Mouse (Mus musculus) forebrain, embryonic 13.5 days (tissue): ENCODE measurements around the gene Ptms. TPM values are rescaled to one million over a fixed set of nuclear protein-coding genes. Genes with fewer than 3 reads are reported as not detected.

ENCODE experiments used
- ATAC-seq: fragments of 200-750 bp; cut with Nextera tagmentation; 2 replicates; pipeline ENCODE4 v1.8.0; 2017
- H3K27ac ChIP-seq: fragments of 300-500 bp; sonication (generic); 2 replicates; pipeline ENCODE4 v1.5.1; 2015; ENCODE audit warnings: inconsistent platforms, mild to moderate bottlenecking, moderate library complexity
- H3K27me3 ChIP-seq: fragments of 300-500 bp; sonication (generic); 2 replicates; pipeline ENCODE4 v1.6.1; 2015; ENCODE audit warnings: mild to moderate bottlenecking, inconsistent platforms
- H3K36me3 ChIP-seq: fragments of 300-500 bp; sonication (generic); 2 replicates; pipeline ENCODE4 v1.6.1; 2015; ENCODE audit warnings: mild to moderate bottlenecking, inconsistent platforms; ENCODE audit not compliant: poor library complexity, severe bottlenecking
- H3K4me1 ChIP-seq: fragments of 300-500 bp; sonication (generic); 2 replicates; pipeline ENCODE4 v1.6.1; 2015; ENCODE audit warnings: inconsistent platforms
- H3K4me2 ChIP-seq: fragments of 300-500 bp; sonication (generic); 2 replicates; pipeline ENCODE4 v1.6.1; 2015; ENCODE audit warnings: inconsistent platforms, mild to moderate bottlenecking, moderate library complexity
- H3K4me3 ChIP-seq: fragments of 300-500 bp; sonication (generic); 2 replicates; pipeline ENCODE4 v1.5.1; 2015; ENCODE audit warnings: mild to moderate bottlenecking, inconsistent platforms
- H3K9ac ChIP-seq: fragments of 300-500 bp; sonication (generic); 2 replicates; pipeline ENCODE4 v1.6.1; 2015; ENCODE audit warnings: mild to moderate bottlenecking, inconsistent platforms
- H3K9me3 ChIP-seq: fragments of 300-500 bp; sonication (generic); replicated peaks from 2 replicates; pipeline ENCODE4 v1.6.1; 2016; ENCODE audit warnings: inconsistent platforms
- WGBS: fragments of 180-500 bp; shearing (Covaris S2); methylation state at CpG from one replicate; pipeline ENCODE4 v1.1.7; 2015; 5-methylcytosine and 5-hydroxymethylcytosine counted together
- polyA plus RNA-seq: library from polyadenylated mRNA; unstranded; fragments of >200 nt; fragmentation: Nextera tagmentation; extraction: Ambion mirVana; gene quantifications from 2 replicates; pipeline ENCODE4 v1.2.1, GENCODE M21; 2015

The Ptms gene
- polyA plus RNA-seq, 1 experiment from 2014 or later: 626 TPM

DNA sequence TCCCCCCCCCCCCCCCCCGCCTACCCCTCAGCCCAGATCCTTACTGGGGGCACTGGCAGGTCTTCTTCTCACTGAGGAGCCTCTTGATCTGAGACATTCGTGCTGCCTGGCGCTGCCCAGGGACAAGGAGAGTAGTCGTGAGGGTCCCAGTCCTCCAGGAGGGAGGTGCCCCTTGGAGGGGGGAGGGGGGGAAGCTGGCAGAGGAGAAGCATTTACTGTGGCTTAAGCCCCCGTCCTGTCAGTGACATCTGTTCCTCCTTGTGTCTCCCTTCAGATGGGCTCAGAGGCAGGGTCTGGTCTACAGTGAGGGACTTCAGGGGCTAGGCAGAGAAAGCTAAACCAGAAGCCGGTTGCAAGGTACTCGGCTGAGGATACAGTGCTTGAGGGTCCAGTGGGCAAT, 53.3 kb downstream of the Ptms start:
- H3K27me3 ChIP-seq: no peaks in the 10 kb centered on the region
- ATAC-seq: no peak
- no peaks in the 10 kb centered on the region for H3K36me3 ChIP-seq
- no peak overlapping the region for H3K4me3 ChIP-seq
- H3K9me3 ChIP-seq: no peaks in the 10 kb centered on the region
- no peak overlapping the region for H3K9ac ChIP-seq
- H3K4me2 ChIP-seq: no peak overlapping the region
- H3K27ac ChIP-seq: no peak overlapping the region
- 58% methylated on average over 6 of the region's 7 CpGs for WGBS
- H3K4me1 ChIP-seq: peaks cover 33% of the 10 kb centered on the region

DNA sequence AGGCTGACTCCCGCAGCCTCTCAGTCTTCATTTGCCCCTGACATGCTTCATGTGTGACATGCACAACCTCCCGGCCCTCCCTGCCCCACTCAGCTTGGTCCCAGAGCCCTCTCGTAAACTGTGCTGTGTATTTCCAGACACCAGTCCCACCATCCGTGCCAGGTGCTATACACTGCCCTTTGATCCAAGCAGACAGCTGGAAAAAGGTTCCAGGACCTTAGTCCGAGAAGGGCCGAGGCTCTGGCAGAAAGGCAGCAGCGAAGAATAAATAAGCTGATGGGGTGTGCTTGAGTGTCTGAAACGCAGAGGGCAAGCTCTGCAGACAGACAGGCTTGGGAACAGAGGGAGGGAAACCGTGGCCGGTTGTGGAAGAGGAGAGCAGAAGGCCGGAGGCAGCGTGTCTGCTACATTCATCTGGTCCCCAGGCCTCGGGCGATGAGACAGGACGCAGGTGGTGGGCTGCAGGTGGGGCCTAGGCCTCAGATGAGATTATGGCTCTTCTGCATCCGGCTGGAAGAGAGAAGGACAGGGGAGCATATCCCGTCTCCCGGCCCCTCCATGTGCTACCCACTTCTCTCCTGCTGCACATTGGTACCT, 54.0 kb downstream of the Ptms start:
- Histone ChIP-seq H3K9me3 (no peaks in the 10 kb centered on the region), H3K27me3 (no peaks in the 10 kb centered on the region), H3K4me2 (no peak overlapping the region), H3K36me3 (peaks cover 4% of the 10 kb centered on the region; the same call in 1 of the 2 replicates), H3K4me1 (peaks cover 40% of the 10 kb centered on the region), H3K4me3 (no peak overlapping the region), H3K9ac (no peak overlapping the region), H3K27ac (no peak overlapping the region)
- ATAC-seq: no peak
- 66% methylated on average over 18 of the region's 18 CpGs for WGBS

Other genes starting within 250 kb of the Ptms start
- gene Emg1, start 207.9 kb downstream of the Ptms start, polyA plus RNA-seq: 194 and 209 TPM in 2 replicates
- gene Phb2, start 207.8 kb downstream of the Ptms start, polyA plus RNA-seq: 289 and 292 TPM in 2 replicates
- 2.5 and 3.8 TPM in 2 replicates for gene Ptpn6, start 181.4 kb downstream of the Ptms start, polyA plus RNA-seq
- 675 and 699 TPM in 2 replicates for gene Grcc10, start 178.7 kb downstream of the Ptms start, polyA plus RNA-seq
- gene Gm45234, start 164.1 kb downstream of the Ptms start, polyA plus RNA-seq: not detected in 2 replicates
- 17.7 and 19.8 TPM in 2 replicates for gene Atn1, start 163.6 kb downstream of the Ptms start, polyA plus RNA-seq
- gene Eno2, start 150.4 kb downstream of the Ptms start, polyA plus RNA-seq: 15.4 and 19.4 TPM in 2 replicates
- 3.6 and 5.9 TPM in 2 replicates for gene Lrrc23, start 140.4 kb downstream of the Ptms start, polyA plus RNA-seq
- 5.1 and 5.3 TPM in 2 replicates for gene Spsb2, start 111.4 kb downstream of the Ptms start, polyA plus RNA-seq
- gene Tpi1, start 105.8 kb downstream of the Ptms start, polyA plus RNA-seq: 467 and 491 TPM in 2 replicates
- gene Usp5, start 90.6 kb downstream of the Ptms start, polyA plus RNA-seq: 178 and 203 TPM in 2 replicates
- 207 and 217 TPM in 2 replicates for gene Cdca3, start 90.6 kb downstream of the Ptms start, polyA plus RNA-seq
- gene Gnb3, start 79.8 kb downstream of the Ptms start, polyA plus RNA-seq: 0.46 and 0.74 TPM in 2 replicates
- gene P3h3, start 62.4 kb downstream of the Ptms start, polyA plus RNA-seq: 11.4 and 12.4 TPM in 2 replicates
- gene Gpr162, start 56.1 kb downstream of the Ptms start, polyA plus RNA-seq: 11.7 and 13.4 TPM in 2 replicates
- 0.08 TPM in 2 replicates for gene Cd4, start 31.9 kb downstream of the Ptms start, polyA plus RNA-seq
- gene Lag3, start 8.4 kb downstream of the Ptms start, polyA plus RNA-seq: 1.3 and 1.9 TPM in 2 replicates
- 398 and 409 TPM in 2 replicates for gene Mlf2, start 11.3 kb upstream of the Ptms start, polyA plus RNA-seq
- 89.0 and 99.3 TPM in 2 replicates for gene Cops7a, start 45.4 kb upstream of the Ptms start, polyA plus RNA-seq
- gene Pianp, start 76.6 kb upstream of the Ptms start, polyA plus RNA-seq: 13.0 and 16.1 TPM in 2 replicates
- gene Zfp384, start 89.0 kb upstream of the Ptms start, polyA plus RNA-seq: 18.1 and 19.9 TPM in 2 replicates
- gene Ing4, start 119.7 kb upstream of the Ptms start, polyA plus RNA-seq: 190 and 200 TPM in 2 replicates
- gene Acrbp, start 129.6 kb upstream of the Ptms start, polyA plus RNA-seq: 19.1 and 20.9 TPM in 2 replicates
- gene Lpar5, start 147.8 kb upstream of the Ptms start, polyA plus RNA-seq: 0.38 and 0.44 TPM in 2 replicates
- 114 and 119 TPM in 2 replicates for gene Chd4, start 175.9 kb upstream of the Ptms start, polyA plus RNA-seq
- 49.1 and 58.3 TPM in 2 replicates for gene Nop2, start 211.8 kb upstream of the Ptms start, polyA plus RNA-seq
- gene Iffo1, start 225.1 kb upstream of the Ptms start, polyA plus RNA-seq: 11.9 and 14.4 TPM in 2 replicates
- gene Gapdh, start 246.4 kb upstream of the Ptms start, polyA plus RNA-seq: 1,974 and 2,008 TPM in 2 replicates